Mouse (Mus musculus) olfactory bulb, adult 2 months (tissue): ENCODE measurements around the gene 2210016L21Rik.

ENCODE experiments used
- CTCF ChIP-seq: fragments of 200-500 bp; IDR thresholded peaks from 2 replicates; pipeline ENCODE4 v1.5.1; 2012; ENCODE audit warnings: low read depth, mild to moderate bottlenecking, low read length, moderate library complexity; ENCODE audit not compliant: insufficient read depth
- POLR2A ChIP-seq: fragments of 200-500 bp; IDR thresholded peaks from 2 replicates; pipeline ENCODE4 v1.6.1; 2012; ENCODE audit warnings: mild to moderate bottlenecking, low read depth, low read length, moderate library complexity; ENCODE audit not compliant: insufficient read depth

DNA sequence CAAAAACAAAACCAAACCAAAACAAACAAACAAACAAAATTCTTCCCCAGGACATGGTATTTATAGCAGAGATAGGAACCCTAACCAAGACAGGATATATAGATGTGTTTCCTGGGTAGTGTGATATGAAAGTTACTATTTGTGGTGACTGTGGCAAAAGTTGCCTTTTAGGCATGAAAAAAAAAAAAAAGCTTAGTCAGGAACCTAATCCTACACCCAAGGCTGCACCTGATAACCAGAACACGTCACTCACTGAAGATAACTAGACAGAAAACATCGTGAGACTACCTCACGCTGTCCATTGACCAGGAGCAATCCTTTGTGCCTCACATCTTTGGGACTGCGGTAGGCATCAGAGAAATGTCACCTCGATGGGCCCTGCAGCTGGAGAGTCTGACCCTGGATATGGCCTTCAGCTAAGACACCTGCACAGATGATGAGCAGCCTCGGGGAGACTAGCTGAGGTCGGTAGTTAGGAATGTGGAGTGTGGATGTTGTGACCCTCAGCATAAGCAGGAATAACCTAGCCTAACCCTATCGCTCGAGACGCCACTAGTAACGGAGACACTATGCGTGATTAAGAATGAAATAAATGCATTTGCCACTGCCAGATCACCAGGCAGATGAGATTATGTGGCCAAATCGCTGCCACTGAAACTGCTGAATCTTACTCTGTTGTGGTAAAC is 45.1 kb upstream of the 2210016L21Rik start, which contains the start of gene Oasl2:
- TF ChIP-seq CTCF (no peak), POLR2A (no peak)
